Mouse (Mus musculus) lung, embryonic 15.5 days (tissue): ENCODE results near the gene Pgm5. TPM values are rescaled to one million over a fixed set of nuclear protein-coding genes. Genes with fewer than 3 reads are reported as not detected.

Experiments used
- ATAC-seq: fragments of 200-750 bp; cut with Nextera tagmentation; 2 replicates; pipeline ENCODE4 v1.8.0; 2017; ENCODE audit warnings: moderate number of reproducible peaks, borderline replicate concordance; ENCODE audit not compliant: low FRiP score, low TSS enrichment; ENCODE audit errors: extremely low read depth
- H3K27ac ChIP-seq: fragments of 300-500 bp; sonication (generic); 2 replicates; pipeline ENCODE4 v1.5.1; 2015; ENCODE audit warnings: moderate library complexity, mild to moderate bottlenecking, inconsistent platforms
- H3K27me3 ChIP-seq: fragments of 300-500 bp; sonication (generic); 2 replicates; pipeline ENCODE4 v1.6.1; 2015; ENCODE audit warnings: inconsistent platforms
- H3K36me3 ChIP-seq: fragments of 300-500 bp; sonication (generic); 2 replicates; pipeline ENCODE4 v1.6.1; 2015; ENCODE audit warnings: inconsistent platforms
- H3K4me1 ChIP-seq: fragments of 300-500 bp; sonication (generic); 2 replicates; pipeline ENCODE4 v1.6.1; 2015; ENCODE audit warnings: inconsistent platforms
- H3K4me2 ChIP-seq: fragments of 300-500 bp; sonication (generic); 2 replicates; pipeline ENCODE4 v1.6.1; 2015; ENCODE audit warnings: inconsistent platforms, mild to moderate bottlenecking, moderate library complexity
- H3K4me3 ChIP-seq: fragments of 300-500 bp; sonication (generic); 2 replicates; pipeline ENCODE4 v1.5.1; 2015; ENCODE audit warnings: mild to moderate bottlenecking, inconsistent platforms
- H3K9ac ChIP-seq: fragments of 300-500 bp; sonication (generic); 2 replicates; pipeline ENCODE4 v1.6.1; 2015; ENCODE audit warnings: inconsistent platforms
- H3K9me3 ChIP-seq: fragments of 300-500 bp; sonication (generic); 2 replicates; pipeline ENCODE4 v1.6.1; 2016; ENCODE audit warnings: inconsistent platforms
- WGBS: fragments of 180-500 bp; shearing (Covaris S2); methylation state at CpG from one replicate; pipeline ENCODE4 v1.1.7; 2015; 5-methylcytosine and 5-hydroxymethylcytosine counted together
- polyA plus RNA-seq: library from polyadenylated mRNA; unstranded; fragments of >200 nt; fragmentation: Nextera tagmentation; extraction: Ambion mirVana; gene quantifications from 2 replicates; pipeline ENCODE4 v1.2.1, GENCODE M21; 2015

The Pgm5 gene
- polyA plus RNA-seq, 1 experiment from 2014 or later: 3.0 TPM

DNA sequence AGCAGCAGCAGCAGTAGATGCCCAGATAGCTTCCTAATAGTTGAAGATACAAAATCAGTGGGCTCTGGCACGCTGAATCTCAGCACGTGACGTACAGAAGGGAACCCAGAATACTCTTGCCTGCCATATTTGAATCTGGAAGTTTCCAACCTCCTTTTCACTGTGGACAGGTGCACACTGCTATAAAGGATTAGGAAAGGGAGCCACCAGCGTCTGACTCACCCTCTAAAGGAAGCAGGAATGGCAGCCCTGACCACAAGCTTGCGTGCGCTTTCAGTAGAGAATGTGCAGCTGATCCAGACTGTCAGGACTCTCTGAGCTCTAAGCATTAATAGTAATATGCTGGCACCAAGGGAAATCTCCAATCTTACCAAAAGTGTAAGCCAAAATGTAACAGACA, 220.7 kb downstream of the Pgm5 start:
- Histone ChIP-seq H3K4me3 (no peak overlapping the region), H3K4me2 (no peak overlapping the region), H3K27me3 (no peaks in the 10 kb centered on the region), H3K9ac (no peak overlapping the region), H3K36me3 (no peaks in the 10 kb centered on the region), H3K27ac (no peak overlapping the region), H3K9me3 (no peaks in the 10 kb centered on the region), H3K4me1 (no peaks in the 10 kb centered on the region)
- 83% methylated on average over 6 of the region's 6 CpGs for WGBS
- no peak for ATAC-seq

DNA sequence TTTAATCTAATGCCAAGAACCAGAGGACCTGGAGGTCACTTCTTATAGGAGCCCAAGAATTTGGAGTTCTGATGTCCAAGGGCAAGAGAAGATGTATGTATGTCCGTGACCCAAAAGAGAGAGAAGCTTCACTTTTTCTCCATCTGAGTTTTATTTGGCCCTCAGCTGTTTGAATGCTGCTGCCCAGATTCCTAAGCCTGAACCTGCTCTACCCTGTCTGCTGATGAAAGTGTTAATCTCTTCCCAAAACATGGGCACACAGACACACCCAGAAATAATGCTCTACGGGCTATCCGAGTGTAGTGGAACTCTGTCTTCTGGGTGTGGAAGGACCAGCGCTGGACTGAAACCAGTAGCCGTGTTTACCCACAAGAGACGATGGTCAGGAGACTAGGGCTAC, 223.7 kb downstream of the Pgm5 start:
- Histone ChIP-seq H3K4me1 (no peaks in the 10 kb centered on the region), H3K36me3 (no peaks in the 10 kb centered on the region), H3K9me3 (no peaks in the 10 kb centered on the region), H3K4me3 (no peak overlapping the region), H3K27ac (no peak overlapping the region), H3K27me3 (no peaks in the 10 kb centered on the region), H3K9ac (no peak overlapping the region), H3K4me2 (no peak overlapping the region)
- WGBS: 87% methylated on average over 6 of the region's 6 CpGs
- no peak for ATAC-seq

DNA sequence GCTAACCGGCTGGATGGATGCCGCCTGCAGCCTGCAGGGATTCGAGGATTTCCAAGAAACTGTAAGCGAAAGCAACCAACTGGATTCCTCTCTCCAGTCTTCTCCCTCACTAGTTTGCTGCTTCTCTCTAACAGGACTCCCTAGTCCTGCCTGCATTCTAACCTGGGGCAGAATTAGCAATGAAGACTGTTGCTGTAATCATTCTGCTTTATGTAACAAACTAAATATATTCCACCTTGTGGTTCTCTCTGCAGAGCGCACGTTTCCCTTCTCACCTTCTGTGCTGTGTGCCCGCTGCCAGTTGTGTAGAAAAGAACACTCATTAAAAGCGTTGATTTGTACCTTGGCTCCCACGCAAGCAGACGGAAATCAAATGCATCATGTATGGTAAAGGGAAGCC, 225.0 kb downstream of the Pgm5 start:
- Histone ChIP-seq H3K4me3 (no peak overlapping the region), H3K9ac (no peak overlapping the region), H3K27ac (no peak overlapping the region), H3K9me3 (no peaks in the 10 kb centered on the region), H3K36me3 (no peaks in the 10 kb centered on the region), H3K27me3 (no peaks in the 10 kb centered on the region), H3K4me1 (no peaks in the 10 kb centered on the region), H3K4me2 (no peak overlapping the region)
- ATAC-seq: no peak
- 80% methylated on average over 10 of the region's 10 CpGs for WGBS

DNA sequence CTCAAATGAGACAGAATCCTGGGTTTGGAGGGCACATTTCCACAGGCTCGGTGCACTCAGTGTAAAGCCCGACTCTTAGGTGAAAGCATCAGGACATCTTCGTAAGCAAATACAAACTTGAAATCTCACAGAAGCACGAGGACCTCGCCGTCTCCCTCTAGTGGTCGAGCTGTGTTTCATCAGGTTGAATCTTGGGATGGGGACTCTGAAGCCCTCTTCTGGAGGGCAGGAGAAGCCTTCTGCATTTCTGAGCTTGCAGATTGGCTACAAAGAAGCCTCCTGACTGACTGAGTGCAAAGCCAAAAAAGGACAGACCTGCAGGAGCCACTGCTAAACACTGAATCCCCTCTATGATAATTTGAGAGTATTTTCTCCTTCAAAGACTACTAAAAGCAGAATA, 227.1 kb downstream of the Pgm5 start:
- no peak overlapping the region for H3K9ac ChIP-seq
- no peaks in the 10 kb centered on the region for H3K36me3 ChIP-seq
- H3K27me3 ChIP-seq: no peaks in the 10 kb centered on the region
- WGBS: 5% methylated on average over 7 of the region's 7 CpGs
- H3K27ac ChIP-seq: no peak overlapping the region
- no peak overlapping the region for H3K4me2 ChIP-seq
- no peak; the same call in 1 of the 2 replicates for ATAC-seq
- no peaks in the 10 kb centered on the region for H3K9me3 ChIP-seq
- H3K4me3 ChIP-seq: no peak overlapping the region
- no peaks in the 10 kb centered on the region for H3K4me1 ChIP-seq

Other genes starting within 250 kb of the Pgm5 start
- 3.0 and 3.3 TPM in 2 replicates for gene Tmem252, start 187.8 kb downstream of the Pgm5 start, polyA plus RNA-seq
- 210 and 217 TPM in 2 replicates for gene Gm10053, start 13.8 kb upstream of the Pgm5 start, polyA plus RNA-seq
- gene Foxd4, start 39.3 kb upstream of the Pgm5 start, polyA plus RNA-seq: not detected in 2 replicates
- 18.8 and 18.9 TPM in 2 replicates for gene Cbwd1, start 99.8 kb upstream of the Pgm5 start, polyA plus RNA-seq
- 4.2 and 4.5 TPM in 2 replicates for gene Dock8, start 137.7 kb upstream of the Pgm5 start, polyA plus RNA-seq